Mouse (Mus musculus): Measurements from ENCODE around the gene Lhfp.

The Lhfp gene

DNA sequence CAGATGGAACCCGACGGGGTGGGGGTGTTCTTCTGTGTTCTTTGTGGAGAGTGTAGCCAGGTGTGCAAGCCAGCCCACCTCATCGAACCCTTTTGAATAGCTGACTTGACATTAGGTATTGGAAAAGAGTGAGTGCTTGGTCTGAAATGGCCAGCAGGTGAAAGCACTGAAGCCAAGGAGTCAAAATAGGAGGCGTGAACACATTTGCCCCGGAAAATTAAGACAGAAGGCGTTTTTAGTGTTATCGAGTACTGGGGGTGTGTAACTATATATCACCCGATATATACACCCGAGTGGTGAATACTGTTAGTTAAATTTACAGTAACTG is 876 bp downstream of the Lhfp start:
- no peak for DNase-seq (ENCODE audit: low spot score)

GRCm38 (mm10) chr3:53043206-53043780 is 2.0 kb downstream of the Lhfp start:
- DNase-seq (ENCODE audit: low spot score) = no peak

DNA sequence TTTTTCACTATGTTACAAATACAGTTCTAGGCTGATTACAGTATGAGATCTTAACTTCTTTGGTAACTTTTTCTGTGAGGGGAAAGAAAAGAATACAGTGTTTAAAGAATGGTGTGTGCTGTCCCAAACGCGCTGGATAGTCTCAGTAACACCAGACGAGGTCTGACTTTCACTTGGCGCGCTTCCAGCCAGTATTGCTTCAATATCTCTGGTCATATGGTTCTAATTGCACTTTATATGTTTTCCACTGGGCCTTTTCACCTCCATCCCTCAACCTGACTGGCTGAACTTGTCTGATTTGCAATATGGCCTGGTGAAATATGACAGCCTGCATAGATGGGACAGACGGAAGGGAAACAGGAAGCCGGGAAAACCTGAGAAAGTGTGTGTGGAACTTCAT is 2.9 kb downstream of the Lhfp start:
- DNase-seq (ENCODE audit: low spot score) = no peak

- no peak for DNase-seq (ENCODE audit: low spot score)
These were observed 3.5 kb downstream of the Lhfp start for GRCm38 (mm10) chr3:53044682-53045299.

DNA sequence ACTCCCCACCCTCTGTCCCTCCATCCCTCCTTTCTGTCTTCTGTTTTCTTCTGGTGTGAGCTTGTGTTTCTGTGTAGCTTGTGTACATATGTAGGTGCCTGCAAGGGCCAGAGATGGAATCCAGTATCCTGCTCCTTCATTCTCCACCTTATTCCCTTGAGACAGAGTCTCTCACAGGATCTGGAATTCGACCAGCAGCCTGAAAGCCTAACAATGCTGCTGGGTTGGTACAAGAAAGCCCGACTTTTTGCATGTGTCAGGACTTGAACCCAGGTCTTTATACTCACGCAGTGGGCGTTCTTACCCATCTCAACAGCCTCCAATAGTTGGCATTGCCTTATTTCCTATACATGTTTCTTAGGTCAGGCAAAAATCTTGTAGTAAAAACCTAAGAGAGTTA is 4.4 kb downstream of the Lhfp start:
- DNase-seq (ENCODE audit: low spot score) = no peak

DNA sequence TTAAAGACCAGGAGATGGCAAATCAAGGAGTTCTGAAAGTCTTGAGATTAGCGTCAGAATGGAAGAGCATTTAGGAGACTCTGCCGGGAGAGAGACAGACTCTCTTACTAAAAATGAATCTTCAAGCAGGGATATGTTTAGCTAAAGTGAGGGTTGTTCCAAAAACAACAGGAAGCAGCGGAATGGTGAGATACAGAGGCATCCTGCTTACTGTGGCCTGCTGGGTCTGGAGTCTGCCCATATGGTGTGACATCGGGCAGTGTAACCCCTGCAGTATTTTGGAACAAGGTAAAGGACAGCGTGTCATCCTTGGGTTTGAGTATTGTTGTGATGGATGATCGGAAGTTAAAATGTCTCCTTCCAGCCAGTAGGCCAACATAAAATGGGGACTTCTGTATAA is 5.0 kb downstream of the Lhfp start:
- no peak for DNase-seq (ENCODE audit: low spot score)

DNA sequence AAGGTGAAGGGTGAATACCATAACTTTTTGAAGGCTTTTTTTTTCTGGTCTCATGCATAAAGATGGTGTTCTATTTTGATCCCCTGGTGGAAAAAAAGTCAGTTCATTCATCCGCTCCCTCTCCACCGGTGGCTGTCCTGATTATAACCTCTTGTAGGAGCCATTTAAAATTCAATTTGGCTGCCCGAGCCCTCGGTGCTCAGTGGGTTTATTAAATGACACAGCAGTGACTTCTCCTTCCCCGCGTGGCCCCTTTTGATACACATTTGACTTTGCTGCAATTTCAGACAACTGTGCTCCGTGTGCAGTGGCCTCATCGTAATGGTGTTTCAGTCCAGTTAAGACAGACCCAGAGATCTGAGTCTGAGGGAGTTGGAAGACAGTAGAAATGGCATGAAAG is 11.1 kb downstream of the Lhfp start:
- no peak for DNase-seq (ENCODE audit: low spot score)

DNA sequence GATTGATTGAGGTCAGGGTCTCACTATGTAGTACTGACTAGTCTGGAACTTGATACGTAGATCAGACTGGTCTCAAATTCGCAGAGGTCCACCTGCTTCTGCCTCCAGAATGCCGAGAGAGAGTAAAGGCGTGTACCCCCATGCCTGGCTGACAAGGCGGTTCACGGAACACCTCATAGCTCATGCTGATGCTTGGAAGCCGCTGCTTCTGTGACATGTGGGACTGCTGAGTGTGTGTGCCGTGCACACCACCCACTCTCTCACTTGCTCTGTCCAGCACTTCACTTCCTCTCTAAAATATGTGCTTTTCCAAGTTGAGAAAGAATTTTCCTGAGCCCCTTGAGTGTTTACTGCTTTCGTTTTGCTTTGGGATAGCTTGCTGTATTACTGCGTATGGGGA is 15.1 kb downstream of the Lhfp start:
- DNase-seq (ENCODE audit: low spot score) = no peak

DNA sequence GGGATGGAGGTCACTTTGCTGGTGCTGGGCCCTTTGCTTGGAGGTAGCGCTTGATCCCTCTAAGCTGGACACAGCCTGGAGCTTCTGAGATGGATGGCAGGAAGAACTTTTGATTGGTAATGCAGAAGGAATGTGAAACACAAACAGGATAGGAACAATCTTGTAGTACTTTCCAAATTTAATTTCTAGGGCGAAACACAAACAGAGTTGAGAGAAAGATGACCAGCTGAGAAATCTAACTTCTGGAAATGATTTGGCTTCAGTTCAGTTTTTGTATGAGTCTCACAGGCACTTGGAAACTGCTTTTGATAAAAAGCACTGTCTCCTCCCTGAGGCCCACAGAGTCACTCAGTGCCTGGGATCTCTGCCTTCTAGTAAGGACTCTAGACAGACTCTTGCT is 18.6 kb downstream of the Lhfp start:
- no peak for DNase-seq (ENCODE audit: low spot score)

DNA sequence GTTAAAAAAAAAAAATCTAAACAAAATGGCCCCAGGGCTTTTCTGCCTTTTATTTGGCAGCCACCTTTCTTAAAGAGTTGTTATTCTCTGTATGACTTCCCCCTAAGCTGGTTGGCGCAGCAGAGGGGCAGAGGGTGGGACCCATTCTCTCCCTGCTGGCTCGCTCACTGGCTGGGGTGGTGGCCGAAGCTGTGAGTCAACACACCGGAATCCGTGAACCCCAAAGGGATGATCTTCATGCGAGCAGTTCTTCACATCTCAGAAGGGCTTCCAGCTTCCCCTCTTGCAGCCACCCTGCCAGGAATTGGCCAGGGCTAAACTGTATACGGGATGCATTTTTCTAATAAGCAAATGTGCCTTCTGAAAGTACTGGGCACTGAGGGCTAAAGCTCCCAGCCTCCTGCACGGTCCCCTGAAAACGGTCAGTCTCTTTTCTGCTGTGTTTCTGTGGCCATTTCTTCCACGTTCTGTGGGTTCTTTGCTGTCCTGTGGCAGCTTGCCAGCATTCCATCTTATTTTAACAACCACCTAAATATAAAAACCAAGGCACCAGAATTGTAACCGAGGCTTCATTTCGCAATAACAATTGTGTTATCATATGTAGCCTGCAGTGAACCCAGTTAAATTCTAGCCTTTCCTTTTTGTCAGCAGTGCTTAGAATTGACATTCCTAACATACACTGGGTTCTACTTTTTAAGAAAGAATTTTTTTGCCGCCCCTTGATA is 22.3 kb downstream of the Lhfp start:
- DNase-seq (ENCODE audit: low spot score) = no peak

- no peak for DNase-seq (ENCODE audit: low spot score)
These were observed 24.2 kb downstream of the Lhfp start for GRCm38 (mm10) chr3:53065267-53066094.

- DNase-seq (ENCODE audit: low spot score) = no peak
These were observed 24.7 kb downstream of the Lhfp start for GRCm38 (mm10) chr3:53066095-53066372.

- no peak for DNase-seq (ENCODE audit: low spot score)
These were observed 27.1 kb downstream of the Lhfp start for GRCm38 (mm10) chr3:53068399-53068798.

DNA sequence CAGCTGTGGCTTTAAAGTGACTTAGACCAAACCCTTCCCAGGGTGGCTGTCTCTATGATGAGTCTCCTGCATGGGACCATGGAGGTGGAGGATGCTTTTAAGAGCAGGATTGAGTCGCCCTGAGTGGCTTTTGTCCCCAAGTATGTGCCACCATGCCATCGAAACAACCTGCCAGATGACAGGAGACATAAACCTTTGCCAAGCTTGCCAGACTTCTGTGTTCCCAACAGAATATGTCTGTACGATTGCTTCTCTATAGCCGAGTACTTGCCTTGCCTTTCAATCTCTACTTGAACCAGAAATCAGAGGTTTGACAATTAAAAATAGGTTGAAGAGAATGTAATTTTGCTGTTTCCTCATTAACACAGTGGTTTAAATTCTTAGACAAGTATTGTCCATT is 32.9 kb downstream of the Lhfp start:
- DNase-seq (ENCODE audit: low spot score) = no peak

DNA sequence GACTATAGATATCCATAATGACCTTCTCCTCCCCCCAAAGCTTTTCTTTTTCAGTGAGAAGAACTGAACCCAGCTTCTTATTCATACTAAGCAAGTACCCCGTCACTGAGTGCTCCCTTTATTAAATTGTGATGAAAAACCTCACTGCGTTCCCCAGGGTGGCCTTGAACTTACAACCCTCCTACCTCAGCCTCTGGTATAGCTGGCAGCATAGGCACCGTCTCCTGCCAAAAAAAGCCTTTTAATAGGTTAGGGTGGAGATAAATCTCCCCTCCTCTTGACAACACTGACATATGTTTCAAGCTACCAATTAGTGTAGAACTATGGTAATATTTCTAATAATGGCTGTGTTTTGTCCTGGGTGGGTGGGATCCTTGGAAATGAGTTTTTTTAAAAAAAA is 33.4 kb downstream of the Lhfp start:
- no peak for DNase-seq (ENCODE audit: low spot score)

DNA sequence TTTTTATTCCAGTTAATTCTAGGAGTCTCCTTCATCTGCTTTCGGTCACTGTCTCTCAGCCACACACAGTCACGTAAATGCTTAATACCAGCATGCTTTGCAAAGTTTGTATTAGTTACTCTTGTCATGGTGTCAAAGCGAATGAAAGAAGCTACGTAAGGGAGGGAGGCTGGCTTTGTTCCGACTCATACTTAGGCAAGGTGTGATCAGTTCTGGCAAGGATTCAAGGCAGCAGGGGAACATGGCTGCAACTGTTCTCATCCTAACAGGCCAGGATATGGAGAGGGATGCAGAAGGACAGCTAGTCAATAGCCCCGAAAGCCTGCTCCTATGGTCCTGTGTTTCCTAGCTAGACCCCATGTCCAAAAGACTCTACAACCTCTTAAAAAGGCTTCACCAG is 39.0 kb downstream of the Lhfp start:
- no peak for DNase-seq (ENCODE audit: low spot score)

GRCm38 (mm10) chr3:53080710-53081109 is 39.4 kb downstream of the Lhfp start:
- no peak for DNase-seq (ENCODE audit: low spot score)

GRCm38 (mm10) chr3:53083717-53084116 is 42.4 kb downstream of the Lhfp start:
- DNase-seq (ENCODE audit: low spot score) = no peak

DNA sequence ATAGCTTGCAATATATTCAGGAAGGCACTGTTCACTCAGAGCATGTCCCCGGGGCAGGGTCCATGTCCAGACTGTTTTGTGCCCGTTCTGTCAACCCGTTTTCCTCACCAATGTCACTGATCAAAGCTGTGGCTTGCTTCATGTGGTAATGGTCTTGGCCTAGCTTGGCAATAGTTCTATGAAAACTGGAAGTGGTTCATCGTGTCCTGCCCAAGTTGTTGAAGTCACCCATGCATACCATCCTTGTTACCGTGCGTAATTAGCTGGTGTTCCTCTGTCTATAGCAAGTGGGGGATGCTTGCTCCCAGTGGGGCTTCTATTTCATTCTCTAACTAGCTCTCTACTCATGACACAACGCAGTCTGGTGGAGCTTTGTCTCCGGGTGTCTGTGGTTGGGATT is 43.5 kb downstream of the Lhfp start:
- no peak for DNase-seq (ENCODE audit: low spot score)

DNA sequence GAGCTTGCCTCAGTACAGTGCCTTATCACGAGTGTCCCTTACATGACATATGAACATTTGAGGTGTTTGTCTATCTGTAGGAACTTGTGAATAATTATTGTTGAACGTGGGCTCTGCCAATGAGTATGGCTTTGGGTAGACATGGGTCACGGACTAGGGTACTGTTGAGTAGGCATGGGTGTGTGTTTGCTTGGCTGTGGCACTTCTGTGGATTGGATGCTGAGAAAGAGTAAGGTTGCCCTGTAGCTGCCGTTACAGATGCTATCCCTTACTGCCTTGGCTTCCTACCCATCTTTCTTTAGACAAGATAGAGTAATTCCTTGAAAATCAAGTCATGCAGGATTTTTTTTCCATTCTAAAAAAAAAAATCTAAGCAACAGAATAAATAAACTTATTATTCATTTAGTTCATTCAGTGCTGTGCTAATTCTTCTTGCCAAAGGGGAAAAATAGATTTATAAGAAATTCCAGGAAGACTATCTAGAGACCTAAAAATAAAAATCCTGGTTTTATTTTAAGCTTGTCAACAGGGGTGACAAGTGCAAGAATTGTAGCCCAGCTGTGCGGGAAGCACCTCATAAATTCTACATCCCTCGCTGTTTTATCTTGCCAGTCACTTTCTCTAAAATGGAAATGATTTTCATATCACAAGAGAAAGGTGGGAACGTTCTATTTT is 45.3 kb downstream of the Lhfp start:
- no peak for DNase-seq (ENCODE audit: low spot score)

- no peak for DNase-seq (ENCODE audit: low spot score)
These were observed 46.0 kb downstream of the Lhfp start for GRCm38 (mm10) chr3:53087156-53087805.

DNA sequence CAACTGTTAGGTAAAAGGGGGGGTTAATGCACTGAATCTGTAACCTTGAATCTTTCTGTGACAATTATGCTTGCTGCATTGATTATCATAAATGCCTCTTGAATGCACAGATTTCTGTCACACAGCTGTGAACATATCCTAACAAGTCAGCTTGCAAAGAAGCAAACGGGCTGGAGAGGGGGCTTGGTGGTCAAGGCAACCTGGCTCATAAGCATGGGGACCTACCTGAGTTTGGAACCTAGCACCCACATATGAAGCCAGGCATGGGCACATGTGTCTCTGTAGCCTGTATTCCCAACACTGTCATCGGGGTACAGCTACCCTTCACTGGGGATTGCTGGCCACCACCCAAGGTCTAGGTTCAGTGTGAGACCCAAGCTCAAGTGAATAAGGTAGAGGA is 48.6 kb downstream of the Lhfp start:
- no peak for DNase-seq (ENCODE audit: low spot score)
